Mouse (Mus musculus): ENCODE measurements at regions not wholly inside any gene's neighbourhood (a gene's known extent, or its start where the extent isn't known, plus 50 kb on each side); places are given as distances from the start of the nearest gene placed in this dataset.

GRCm38 (mm10) chr14:103989949-103990348 lies 145.7 kb upstream of the Ednrb start:
- ATAC-seq (replicated peaks; ENCODE audit: low FRiP score), result 0 out of 2 replicates have a peak, but pooled peaks have one; percentile 71

GRCm38 (mm10) chr14:103987266-103987665 lies 143.1 kb upstream of the Ednrb start:
- Histone ChIP-seq H3K9ac (no peak overlapping the region), H3K4me2 (no peak overlapping the region), H3K4me1 (no peaks in the 10 kb centered on the region), H3K27ac (no peak overlapping the region), H3K36me3 (no peaks in the 10 kb centered on the region), H3K27me3 (no peaks in the 10 kb centered on the region), H3K4me3 (replicated peaks) (no peak overlapping the region), H3K9me3 (replicated peaks) (no peaks in the 10 kb centered on the region)
- no peak for ATAC-seq (replicated peaks; ENCODE audit: low FRiP score)
- 82% methylated on average over 3 of the region's 3 CpGs for WGBS

More at GRCm38 (mm10) chr14:103989949-103990348, 145.7 kb upstream of the Ednrb start:
- Histone ChIP-seq H3K4me3 (replicated peaks) (no peak overlapping the region), H3K9ac (no peak overlapping the region), H3K4me1 (no peaks in the 10 kb centered on the region), H3K36me3 (no peaks in the 10 kb centered on the region), H3K27ac (no peak overlapping the region), H3K9me3 (replicated peaks) (no peaks in the 10 kb centered on the region), H3K4me2 (no peak overlapping the region), H3K27me3 (no peaks in the 10 kb centered on the region)
- WGBS, result 76% methylated on average over 1 of the region's 1 CpGs

- Histone ChIP-seq H3K9ac (no peak overlapping the region), H3K4me2 (no peak overlapping the region), H3K27ac (no peak overlapping the region), H3K4me3 (replicated peaks) (no peak overlapping the region), H3K36me3 (no peaks in the 10 kb centered on the region), H3K27me3 (no peaks in the 10 kb centered on the region), H3K4me1 (no peaks in the 10 kb centered on the region), H3K9me3 (replicated peaks) (no peaks in the 10 kb centered on the region)
- ATAC-seq (replicated peaks; ENCODE audit: low FRiP score), result no peak
- 89% methylated on average over 5 of the region's 5 CpGs for WGBS
Observed at GRCm38 (mm10) chr14:103984349-103984748, 140.1 kb upstream of the Ednrb start.

GRCm38 (mm10) chr14:103978808-103979207 lies 134.6 kb upstream of the Ednrb start:
- no peak for ATAC-seq (replicated peaks; ENCODE audit: low FRiP score)
- H3K4me3 ChIP-seq (replicated peaks), result no peak overlapping the region
- no peak overlapping the region for H3K9ac ChIP-seq
- no peaks in the 10 kb centered on the region for H3K4me1 ChIP-seq
- no peak overlapping the region for H3K4me2 ChIP-seq
- no peaks in the 10 kb centered on the region for H3K36me3 ChIP-seq
- no peaks in the 10 kb centered on the region for H3K9me3 ChIP-seq (replicated peaks)
- 87% methylated on average over 2 of the region's 2 CpGs for WGBS
- no peaks in the 10 kb centered on the region for H3K27me3 ChIP-seq
- no peak overlapping the region for H3K27ac ChIP-seq

GRCm38 (mm10) chr14:103977769-103978168 lies 133.6 kb upstream of the Ednrb start:
- no peak overlapping the region for H3K4me2 ChIP-seq
- no peak overlapping the region for H3K27ac ChIP-seq
- no peak overlapping the region for H3K9ac ChIP-seq
- H3K9me3 ChIP-seq (replicated peaks), result no peaks in the 10 kb centered on the region
- ATAC-seq (replicated peaks; ENCODE audit: low FRiP score), result no peak
- no peaks in the 10 kb centered on the region for H3K36me3 ChIP-seq
- 44% methylated on average over 2 of the region's 2 CpGs for WGBS
- no peaks in the 10 kb centered on the region for H3K4me1 ChIP-seq
- no peaks in the 10 kb centered on the region for H3K27me3 ChIP-seq
- H3K4me3 ChIP-seq (replicated peaks), result no peak overlapping the region

GRCm38 (mm10) chr14:103973955-103974354 lies 129.8 kb upstream of the Ednrb start:
- no peaks in the 10 kb centered on the region for H3K36me3 ChIP-seq
- H3K27me3 ChIP-seq, result no peaks in the 10 kb centered on the region
- no peak overlapping the region for H3K9ac ChIP-seq
- no peak overlapping the region for H3K27ac ChIP-seq
- no peak overlapping the region for H3K4me2 ChIP-seq
- no peaks in the 10 kb centered on the region for H3K9me3 ChIP-seq (replicated peaks)
- no peak for ATAC-seq (replicated peaks; ENCODE audit: low FRiP score)
- 67% methylated on average over 4 of the region's 4 CpGs for WGBS
- no peak overlapping the region for H3K4me3 ChIP-seq (replicated peaks)
- H3K4me1 ChIP-seq, result no peaks in the 10 kb centered on the region

- no peak overlapping the region for H3K27ac ChIP-seq
- ATAC-seq (replicated peaks; ENCODE audit: low FRiP score), result no peak
- WGBS, result 91% methylated on average over 7 of the region's 7 CpGs
Observed at GRCm38 (mm10) chr14:103973111-103973510, 128.9 kb upstream of the Ednrb start.

GRCm38 (mm10) chr14:103969305-103969704 lies 125.1 kb upstream of the Ednrb start:
- H3K4me3 ChIP-seq (replicated peaks), result no peak overlapping the region
- H3K36me3 ChIP-seq, result no peaks in the 10 kb centered on the region
- 84% methylated on average over 2 of the region's 2 CpGs for WGBS
- no peak overlapping the region for H3K9ac ChIP-seq
- H3K4me1 ChIP-seq, result no peaks in the 10 kb centered on the region
- no peak overlapping the region for H3K27ac ChIP-seq
- no peak overlapping the region for H3K4me2 ChIP-seq
- H3K9me3 ChIP-seq (replicated peaks), result no peaks in the 10 kb centered on the region
- peak; percentile 79; the same call in 1 of the 2 replicates for ATAC-seq (replicated peaks; ENCODE audit: low FRiP score)
- H3K27me3 ChIP-seq, result no peaks in the 10 kb centered on the region

More at GRCm38 (mm10) chr14:103973111-103973510, 128.9 kb upstream of the Ednrb start:
- Histone ChIP-seq H3K36me3 (no peaks in the 10 kb centered on the region), H3K27me3 (no peaks in the 10 kb centered on the region), H3K4me2 (no peak overlapping the region), H3K9me3 (replicated peaks) (no peaks in the 10 kb centered on the region), H3K9ac (no peak overlapping the region), H3K4me3 (replicated peaks) (no peak overlapping the region), H3K4me1 (no peaks in the 10 kb centered on the region)

GRCm38 (mm10) chr14:103966293-103966692 lies 122.1 kb upstream of the Ednrb start:
- H3K4me1 ChIP-seq, result no peaks in the 10 kb centered on the region
- H3K4me3 ChIP-seq (replicated peaks), result no peak overlapping the region
- H3K27me3 ChIP-seq, result no peaks in the 10 kb centered on the region
- H3K4me2 ChIP-seq, result no peak overlapping the region
- 66% methylated on average over 2 of the region's 2 CpGs for WGBS
- H3K27ac ChIP-seq, result no peak overlapping the region
- no peaks in the 10 kb centered on the region for H3K36me3 ChIP-seq
- H3K9me3 ChIP-seq (replicated peaks), result no peaks in the 10 kb centered on the region
- no peak for ATAC-seq (replicated peaks; ENCODE audit: low FRiP score)
- no peak overlapping the region for H3K9ac ChIP-seq

- Histone ChIP-seq H3K36me3 (no peaks in the 10 kb centered on the region), H3K4me2 (no peak overlapping the region), H3K9ac (no peak overlapping the region), H3K4me1 (no peaks in the 10 kb centered on the region), H3K4me3 (replicated peaks) (no peak overlapping the region), H3K27me3 (no peaks in the 10 kb centered on the region), H3K27ac (no peak overlapping the region), H3K9me3 (replicated peaks) (no peaks in the 10 kb centered on the region)
- no peak for ATAC-seq (replicated peaks; ENCODE audit: low FRiP score)
- WGBS, result 85% methylated on average over 11 of the region's 11 CpGs
Observed at GRCm38 (mm10) chr14:103962303-103962881, 118.2 kb upstream of the Ednrb start.

- H3K27ac ChIP-seq, result no peak overlapping the region
- H3K4me3 ChIP-seq (replicated peaks), result no peak overlapping the region
- 0 out of 2 replicates have a peak, but pooled peaks cover 2% of the 10 kb centered on the region for H3K4me1 ChIP-seq
- no peaks in the 10 kb centered on the region for H3K27me3 ChIP-seq
- ATAC-seq (replicated peaks; ENCODE audit: low FRiP score), result no peak
- H3K4me2 ChIP-seq, result no peak overlapping the region
- H3K9ac ChIP-seq, result no peak overlapping the region
- no peaks in the 10 kb centered on the region for H3K36me3 ChIP-seq
- no peaks in the 10 kb centered on the region for H3K9me3 ChIP-seq (replicated peaks)
- WGBS, result 78% methylated on average over 6 of the region's 6 CpGs
Observed at GRCm38 (mm10) chr14:103951899-103952298, 107.7 kb upstream of the Ednrb start.

- WGBS, result 39% methylated on average over 6 of the region's 6 CpGs
- H3K9ac ChIP-seq, result no peak overlapping the region
- H3K36me3 ChIP-seq, result no peaks in the 10 kb centered on the region
- H3K27ac ChIP-seq, result 0 out of 2 replicates have a peak overlapping the region, but pooled peaks have one; percentile 45
- H3K9me3 ChIP-seq (replicated peaks), result no peaks in the 10 kb centered on the region
- no peak overlapping the region for H3K4me2 ChIP-seq
- H3K4me1 ChIP-seq, result no peaks in the 10 kb centered on the region
- no peak overlapping the region for H3K4me3 ChIP-seq (replicated peaks)
- ATAC-seq (replicated peaks; ENCODE audit: low FRiP score), result peak; percentile 25; the same call in 1 of the 2 replicates
- no peaks in the 10 kb centered on the region for H3K27me3 ChIP-seq
Observed at GRCm38 (mm10) chr14:103949950-103950349, 105.7 kb upstream of the Ednrb start.

Measured in kidney, embryonic 15.5 days (tissue).